Mouse (Mus musculus) spleen, adult 2 months (tissue): ENCODE measurements around the gene Zfp990.
"Not testable (repeated sequence)": the region's sequence is repeated elsewhere in the genome, so short reads cannot be mapped to it uniquely, and the experiment has no call there.

Source experiments
- CTCF ChIP-seq: fragments of 200-500 bp; IDR thresholded peaks from 2 replicates; pipeline ENCODE4 v1.5.1; 2011; ENCODE audit warnings: mild to moderate bottlenecking, inconsistent platforms; ENCODE audit not compliant: insufficient read depth, insufficient read length, insufficient replicate concordance; ENCODE audit errors: extremely low read depth
- POLR2A ChIP-seq: fragments of 200-500 bp; IDR thresholded peaks from 2 replicates; pipeline ENCODE4 v1.6.1; 2011; ENCODE audit warnings: low read depth, low read length, inconsistent platforms

DNA sequence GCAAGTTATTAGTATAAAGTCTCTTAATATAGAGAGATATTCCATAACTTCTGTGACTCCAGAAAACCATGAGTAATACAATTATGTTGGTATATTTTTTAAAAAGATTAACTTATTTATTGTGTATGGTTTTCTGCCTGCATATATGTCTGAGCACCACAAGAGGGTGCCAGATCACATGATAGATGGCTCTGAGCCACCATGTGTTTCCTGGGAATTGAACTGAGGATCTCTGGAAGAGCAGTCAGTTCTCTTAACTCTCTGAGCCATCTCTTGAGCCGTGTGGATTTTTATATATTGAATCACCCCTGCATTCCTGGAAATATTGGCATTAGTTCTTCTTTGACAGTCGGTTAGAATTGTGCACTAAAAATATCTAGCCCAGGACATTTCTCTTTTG lies 17.2 kb upstream of the Zfp990 start:
- not testable (repeated sequence) for TF ChIP-seq POLR2A, CTCF
